Mouse (Mus musculus) myocyte (in vitro differentiated cells): ENCODE measurements at regions not wholly inside any gene's neighbourhood (a gene's known extent, or its start where the extent isn't known, plus 50 kb on each side); places are given as distances from the start of the nearest gene placed in this dataset.

Source experiments
- H3K27me3 ChIP-seq: one replicate; pipeline ENCODE4 v1.6.1; 2011; ENCODE audit not compliant: control insufficient read depth, insufficient read depth, insufficient read length
- H3K36me3 ChIP-seq: one replicate; pipeline ENCODE4 v1.6.1; 2011; ENCODE audit not compliant: control insufficient read depth, insufficient read depth
- H3K4me2 ChIP-seq: one replicate; pipeline ENCODE4 v1.6.1; 2011; ENCODE audit warnings: low read depth, control low read depth
- H3K4me3 ChIP-seq: one replicate; pipeline ENCODE4 v1.5.1; 2011; ENCODE audit warnings: mild to moderate bottlenecking, control low read depth, moderate library complexity
- H3K79me2 ChIP-seq: one replicate; pipeline ENCODE4 v1.6.1; 2011; ENCODE audit not compliant: control insufficient read depth, insufficient read depth
- H3ac ChIP-seq: one replicate; pipeline ENCODE4 v1.6.1; 2011; ENCODE audit not compliant: control insufficient read depth, insufficient read length
- CEBPB ChIP-seq: IDR thresholded peaks from 2 replicates; pipeline ENCODE4 v1.6.1; 2011; ENCODE audit warnings: mild to moderate bottlenecking, moderate library complexity; ENCODE audit not compliant: poor library complexity, insufficient read depth, severe bottlenecking
- E2F4 ChIP-seq: IDR thresholded peaks from one replicate; pipeline ENCODE4 v1.6.1; 2011; ENCODE audit warnings: mild to moderate bottlenecking, control low read depth, moderate library complexity; ENCODE audit not compliant: insufficient read depth
- MAX ChIP-seq: IDR thresholded peaks from one replicate; pipeline ENCODE4 v1.6.1; 2011; ENCODE audit warnings: low read depth, mild to moderate bottlenecking, control low read depth
- MYOD1 ChIP-seq, 3 experiments: IDR thresholded peaks; one replicate each; pipeline ENCODE4 v1.6.1; 2011; ENCODE audit warnings: control low read depth in 2 of 3, low read depth in 2 of 3, mild to moderate bottlenecking in 2 of 3, moderate library complexity in 1 of 3; ENCODE audit not compliant: insufficient read length in 2 of 3, control insufficient read depth in 1 of 3
- MYOG ChIP-seq, 3 experiments: IDR thresholded peaks; one replicate each; pipeline ENCODE4 v1.6.1; 2011; ENCODE audit warnings: control low read depth in 2 of 3, low read depth in 2 of 3, mild to moderate bottlenecking in 2 of 3; ENCODE audit not compliant: insufficient read length in 2 of 3, control insufficient read depth in 1 of 3, insufficient read depth in 1 of 3
- POLR2A ChIP-seq: IDR thresholded peaks from one replicate; pipeline ENCODE4 v1.6.1; 2011; ENCODE audit warnings: low read depth, mild to moderate bottlenecking, control low read depth, moderate library complexity; ENCODE audit not compliant: insufficient read length
- POLR2AphosphoS2 ChIP-seq: IDR thresholded peaks from one replicate; pipeline ENCODE4 v1.6.1; 2011; ENCODE audit warnings: low read depth, control low read depth; ENCODE audit not compliant: insufficient read length
- REST ChIP-seq: IDR thresholded peaks from one replicate; pipeline ENCODE4 v1.6.1; 2011; ENCODE audit warnings: mild to moderate bottlenecking, control low read depth, moderate library complexity; ENCODE audit not compliant: insufficient read depth, insufficient read length
- SRF ChIP-seq: IDR thresholded peaks from one replicate; pipeline ENCODE4 v1.6.1; 2011; ENCODE audit warnings: low read depth; ENCODE audit not compliant: control insufficient read depth, insufficient read length
- TCF12 ChIP-seq: IDR thresholded peaks from one replicate; pipeline ENCODE4 v1.6.1; 2011; ENCODE audit warnings: mild to moderate bottlenecking, control low read depth; ENCODE audit not compliant: poor library complexity, insufficient read depth, severe bottlenecking
- TCF3 ChIP-seq: IDR thresholded peaks from one replicate; pipeline ENCODE4 v1.6.1; 2011; ENCODE audit warnings: low read depth, control low read depth; ENCODE audit not compliant: insufficient read length
- USF1 ChIP-seq: IDR thresholded peaks from one replicate; pipeline ENCODE4 v1.6.1; 2011; ENCODE audit warnings: low read depth, mild to moderate bottlenecking, control low read depth, moderate library complexity

GRCm38 (mm10) chr14:104053697-104054096, 209.5 kb upstream of the Ednrb start:
- H3ac ChIP-seq = no peak overlapping the region

GRCm38 (mm10) chr14:104038628-104039325, 194.6 kb upstream of the Ednrb start:
- Histone ChIP-seq H3K4me3 (no peak overlapping the region), H3K4me2 (no peak overlapping the region), H3K27me3 (no peaks in the 10 kb centered on the region), H3K36me3 (no peaks in the 10 kb centered on the region), H3ac (no peak overlapping the region), H3K79me2 (no peaks in the 10 kb centered on the region)
- TF ChIP-seq USF1 (no peak), CEBPB (no peak), POLR2AphosphoS2 (no peak), TCF3 (no peak), MYOG (IDR thresholded peaks at IDR 0.05; ENCODE audit: control insufficient read depth in 1 of 3, insufficient read depth in 1 of 3, insufficient read length in 2 of 3, low read depth in 2 of 3) (no peak), POLR2A (no peak), E2F4 (no peak), SRF (no peak), TCF12 (no peak), MYOD1 (IDR thresholded peaks at IDR 0.05; ENCODE audit: control insufficient read depth in 1 of 3, insufficient read length in 2 of 3, low read depth in 2 of 3) (no peak), MAX (no peak), REST (no peak)

More at GRCm38 (mm10) chr14:104053697-104054096, 209.5 kb upstream of the Ednrb start:
- H3K36me3 ChIP-seq = no peaks in the 10 kb centered on the region
- H3K4me3 ChIP-seq = no peak overlapping the region
- no peak overlapping the region for H3K4me2 ChIP-seq
- H3K27me3 ChIP-seq = no peaks in the 10 kb centered on the region
- TF ChIP-seq MAX = no peak
- TF ChIP-seq TCF12 = no peak
- TF ChIP-seq CEBPB = no peak
- TF ChIP-seq POLR2AphosphoS2 = no peak
- TF ChIP-seq TCF3 = no peak
- TF ChIP-seq REST = no peak
- no peak for TF ChIP-seq MYOG (IDR thresholded peaks at IDR 0.05; ENCODE audit: control insufficient read depth in 1 of 3, insufficient read depth in 1 of 3, insufficient read length in 2 of 3, low read depth in 2 of 3)
- H3K79me2 ChIP-seq = no peaks in the 10 kb centered on the region

DNA sequence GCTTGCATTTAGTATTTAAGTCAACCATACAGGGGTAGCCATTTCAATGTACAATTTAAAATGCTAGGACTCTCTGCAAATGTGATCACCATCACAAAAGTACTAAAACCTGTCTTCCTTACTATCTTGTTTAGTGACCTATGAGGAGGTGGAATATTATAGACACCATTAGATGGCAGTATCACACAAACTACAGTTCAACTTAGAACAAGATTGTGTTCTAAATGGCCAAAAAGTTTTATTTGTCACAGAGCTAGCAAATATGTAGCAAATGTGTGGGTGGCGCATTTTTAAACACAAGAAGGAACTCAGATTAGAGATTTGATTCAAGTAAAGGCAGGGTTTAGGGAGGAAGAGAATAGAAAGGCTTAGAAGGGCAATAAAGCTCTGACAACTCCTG, 189.4 kb upstream of the Ednrb start:
- H3ac ChIP-seq = no peak overlapping the region
- no peak overlapping the region for H3K4me2 ChIP-seq
- no peaks in the 10 kb centered on the region for H3K36me3 ChIP-seq
- TF ChIP-seq MYOG (IDR thresholded peaks at IDR 0.05; ENCODE audit: control insufficient read depth in 1 of 3, insufficient read depth in 1 of 3, insufficient read length in 2 of 3, low read depth in 2 of 3) (no peak), POLR2A (no peak), TCF3 (no peak), POLR2AphosphoS2 (no peak), E2F4 (no peak), MYOD1 (IDR thresholded peaks at IDR 0.05; ENCODE audit: control insufficient read depth in 1 of 3, insufficient read length in 2 of 3, low read depth in 2 of 3) (no peak), MAX (no peak), SRF (no peak), CEBPB (no peak)
- no peaks in the 10 kb centered on the region for H3K79me2 ChIP-seq
- H3K27me3 ChIP-seq = no peaks in the 10 kb centered on the region
- no peak overlapping the region for H3K4me3 ChIP-seq

- no peaks in the 10 kb centered on the region for H3K79me2 ChIP-seq
- no peak overlapping the region for H3K4me3 ChIP-seq
- no peaks in the 10 kb centered on the region for H3K27me3 ChIP-seq
- TF ChIP-seq TCF3 = no peak
- TF ChIP-seq CEBPB = no peak
- TF ChIP-seq MAX = no peak
- TF ChIP-seq E2F4 = no peak
- TF ChIP-seq POLR2AphosphoS2 = no peak
- TF ChIP-seq REST = no peak
- TF ChIP-seq TCF12 = no peak
- no peak for TF ChIP-seq MYOG (IDR thresholded peaks at IDR 0.05; ENCODE audit: control insufficient read depth in 1 of 3, insufficient read depth in 1 of 3, insufficient read length in 2 of 3, low read depth in 2 of 3)
- TF ChIP-seq MYOD1 (IDR thresholded peaks at IDR 0.05; ENCODE audit: control insufficient read depth in 1 of 3, insufficient read length in 2 of 3, low read depth in 2 of 3) = no peak
- TF ChIP-seq USF1 = no peak
- no peak for TF ChIP-seq POLR2A
- TF ChIP-seq SRF = no peak
- H3K4me2 ChIP-seq = no peak overlapping the region
- no peak overlapping the region for H3ac ChIP-seq
- H3K36me3 ChIP-seq = no peaks in the 10 kb centered on the region
These were observed 186.7 kb upstream of the Ednrb start for GRCm38 (mm10) chr14:104030784-104031470.
